Mouse (Mus musculus) left cerebral cortex, postnatal 10 days (tissue): ENCODE data around the gene Flii. TPM values are rescaled to one million over a fixed set of nuclear protein-coding genes. Genes with fewer than 3 reads are reported as not detected.

Experiments
- DNase-seq, 2 experiments: peaks; one replicate each; pipeline ENCODE4 v3.0.0; 2021 to 2022; ENCODE audit warnings: low spot score in 2 of 2, mixed read lengths in 1 of 2; ENCODE audit errors: extremely low spot score in 1 of 2
- intact Hi-C: fragments of 180-260 bp; cut with DNase I; formaldehyde crosslinking; loops from one replicate; pipeline ENCODE4 v1.15.1; 2025
- total RNA-seq, 2 experiments: library from RNA; stranded (reverse); gene quantifications; 2 replicates each; pipeline ENCODE4 v1.2.3; 2021

Flii gene
- 10 to 100 TPM; 48.5 to 59.6 TPM for total RNA-seq

DNA sequence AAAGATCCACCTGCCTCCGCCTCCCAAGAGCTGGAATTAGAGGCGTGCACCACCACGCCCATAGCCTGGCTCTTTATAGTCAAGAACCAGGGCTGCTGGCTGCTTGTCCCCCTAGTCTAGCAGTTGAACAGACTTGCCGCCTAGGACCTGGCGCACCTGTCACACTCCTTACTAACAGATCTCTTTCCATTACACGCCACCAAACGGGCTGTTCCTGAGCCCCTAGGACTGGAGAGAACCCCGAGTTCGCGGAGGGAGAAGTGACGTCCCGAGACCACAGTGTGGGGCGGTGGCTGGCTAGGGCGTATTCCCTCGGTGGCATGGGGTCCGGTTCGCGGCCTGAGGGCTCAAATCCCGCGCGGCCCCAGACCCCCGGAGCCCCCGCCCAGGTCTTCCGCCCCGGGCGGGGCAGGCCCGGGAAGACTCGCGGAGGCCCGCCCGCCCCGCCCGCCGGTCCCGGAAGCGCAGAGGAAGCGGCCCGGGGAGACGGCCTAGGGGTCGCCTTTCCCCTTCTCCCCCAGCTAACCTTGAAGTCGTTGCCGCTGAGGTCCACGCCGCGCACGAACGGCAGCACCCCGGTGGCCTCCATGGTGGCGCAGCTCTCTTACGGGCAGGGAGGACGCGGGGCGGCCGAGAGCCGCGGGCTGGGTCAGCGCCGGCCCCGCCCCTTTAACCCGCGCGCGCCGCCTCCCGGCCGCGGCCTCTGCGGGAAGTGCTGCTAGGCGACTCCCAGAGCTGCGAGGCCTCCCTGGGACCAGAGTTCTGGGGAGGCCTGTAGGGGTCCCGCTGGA, at the start of gene Flii:
Flii (minus strand) TSS at position 663 of the 791 bp plus-strand sequence.
- intact Hi-C loops: no loop called here
- peak; percentile 57 to 88 for DNase-seq

GRCm38 (mm10) chr11:60776107-60776828, 49.2 kb upstream of the Flii start:
- DNase-seq: peak in 1 of 2 experiments; percentile 11
- intact Hi-C loops: loop anchor here (5.0 kb wide), 1 partner anchor 101 kb away; the partner anchor contains the start of gene Tmem11

- no peak for DNase-seq
- intact Hi-C loops: loop anchor here (5.0 kb wide), 1 partner anchor 102 kb away; the partner anchor contains the start of gene Tmem11
Measured at GRCm38 (mm10) chr11:60775578-60775977, 48.5 kb upstream of the Flii start.

GRCm38 (mm10) chr11:60774841-60775240, 47.8 kb upstream of the Flii start:
- intact Hi-C loops: loop anchor here (5.0 kb wide), 1 partner anchor 102 kb away; the partner anchor contains the start of gene Tmem11

DNA sequence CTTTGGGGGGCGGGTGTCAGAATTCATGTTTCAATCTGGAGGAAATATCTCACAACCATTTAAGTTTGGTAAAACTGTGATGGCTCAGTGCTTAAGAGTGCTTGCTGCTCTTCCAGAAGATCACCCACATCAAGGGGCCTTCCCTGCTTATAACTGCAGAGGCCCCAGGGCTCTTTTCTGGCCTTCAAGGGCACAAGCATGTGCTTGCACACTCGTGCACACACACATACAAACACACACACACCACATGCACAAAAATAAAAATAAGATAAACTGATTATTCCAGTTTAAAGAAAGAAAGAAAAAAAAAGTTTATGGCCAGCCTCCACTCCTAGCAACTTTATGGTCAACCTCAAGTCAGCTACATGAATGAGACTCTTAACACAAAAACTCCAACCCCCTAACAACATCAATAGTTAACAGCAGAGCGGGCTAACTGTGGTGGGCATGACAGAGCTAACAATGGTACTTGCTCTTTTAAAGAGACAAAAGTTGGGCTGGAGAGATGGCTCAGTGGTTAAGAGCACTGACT, 47.2 kb upstream of the Flii start:
- no peak for DNase-seq
- intact Hi-C loops: no loop called here

More at GRCm38 (mm10) chr11:60774841-60775240, 47.8 kb upstream of the Flii start:
- no peak for DNase-seq

- intact Hi-C loops: no loop called here
- DNase-seq: no peak
Measured at GRCm38 (mm10) chr11:60772161-60772560, 45.1 kb upstream of the Flii start.

DNA sequence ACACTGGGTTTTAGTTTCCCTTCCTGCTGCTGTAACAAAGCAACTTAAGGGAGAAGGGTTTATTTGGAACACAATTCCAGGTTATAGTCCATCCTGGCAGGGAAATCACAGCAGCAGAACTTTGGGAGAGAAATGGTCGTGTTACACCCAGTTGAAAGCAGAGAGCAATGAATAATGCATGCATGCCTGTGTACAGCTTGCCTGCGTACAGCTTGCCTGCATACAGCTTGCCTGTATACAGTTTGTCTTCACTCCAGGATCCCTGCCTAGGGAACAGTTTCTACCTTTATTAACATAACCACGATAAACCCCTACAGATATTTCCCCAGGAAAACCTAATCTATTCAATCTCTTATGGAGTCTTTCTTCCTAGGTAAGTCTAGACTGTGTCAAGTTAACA, 43.7 kb upstream of the Flii start:
- intact Hi-C loops: no loop called here
- no peak for DNase-seq

- intact Hi-C loops: no loop called here
- DNase-seq: no peak
Measured at GRCm38 (mm10) chr11:60769322-60769721, 42.3 kb upstream of the Flii start.

GRCm38 (mm10) chr11:60766969-60767368, 39.9 kb upstream of the Flii start:
- intact Hi-C loops: no loop called here

DNA sequence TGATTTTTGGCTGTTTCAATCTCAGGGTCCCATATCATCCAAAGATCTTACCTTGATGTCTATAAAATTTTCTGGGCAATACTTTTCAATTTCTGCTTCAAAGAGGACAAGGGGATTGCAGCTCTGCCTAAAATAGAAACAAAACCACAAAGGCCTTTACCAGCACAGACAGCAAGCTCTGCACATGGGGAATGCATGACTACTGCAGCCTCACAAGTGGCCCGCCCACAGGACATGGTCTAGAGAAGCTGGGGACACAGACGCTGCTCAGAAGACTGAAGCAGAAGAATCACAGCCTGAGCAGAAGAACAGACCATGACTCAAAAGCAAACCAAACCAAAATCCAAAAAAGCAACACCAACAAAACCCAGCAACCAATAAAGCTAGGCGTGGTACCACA, 34.6 kb upstream of the Flii start:
- DNase-seq: no peak
- intact Hi-C loops: no loop called here

More at GRCm38 (mm10) chr11:60766969-60767368, 39.9 kb upstream of the Flii start:
- no peak for DNase-seq

GRCm38 (mm10) chr11:60755570-60755969, 28.5 kb upstream of the Flii start:
- intact Hi-C loops: no loop called here
- DNase-seq: peak in 1 of 2 experiments; percentile 24

DNA sequence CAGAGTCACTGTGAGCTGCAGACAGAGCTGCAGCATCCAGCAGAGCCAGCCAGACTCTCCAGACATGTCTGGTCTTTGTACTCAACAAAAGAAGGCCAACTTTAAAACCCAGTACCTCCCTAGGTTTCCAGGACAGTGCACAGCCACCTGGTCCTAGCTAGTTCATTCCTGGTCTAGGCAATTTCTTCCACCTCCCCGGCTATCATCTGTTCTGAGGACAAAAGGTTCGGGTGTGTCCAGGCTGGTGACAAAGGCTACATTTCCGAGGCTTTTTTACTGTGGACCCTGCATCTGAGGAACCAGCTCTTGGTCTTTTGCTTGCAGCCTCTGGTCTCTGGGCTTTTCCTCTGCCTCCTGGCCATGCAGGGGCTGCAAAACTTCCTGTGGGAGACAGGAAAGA, 13.3 kb upstream of the Flii start:
- intact Hi-C loops: no loop called here
- no peak for DNase-seq

GRCm38 (mm10) chr11:60737450-60737849, 10.4 kb upstream of the Flii start:
- DNase-seq: no peak
- intact Hi-C loops: no loop called here

DNA sequence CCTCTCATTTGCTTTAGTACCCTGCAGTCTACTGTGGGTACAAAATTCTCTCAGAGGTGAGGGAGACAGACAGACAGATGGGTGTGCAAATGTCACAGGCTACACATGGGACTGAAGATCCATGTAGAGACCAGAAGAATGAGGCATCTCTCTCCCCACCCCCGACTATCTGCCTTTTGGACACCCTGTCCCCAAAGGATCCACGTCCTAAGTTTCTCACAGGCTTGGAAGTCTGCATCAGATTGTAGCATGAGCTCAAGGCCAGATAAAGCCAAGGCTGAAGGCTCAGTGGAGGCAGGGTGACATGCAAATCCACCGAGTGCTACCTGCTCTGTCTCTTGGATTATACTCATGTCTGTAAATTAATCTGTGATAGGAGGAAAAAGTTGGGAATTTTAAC, 9.4 kb upstream of the Flii start:
- no peak for DNase-seq
- intact Hi-C loops: no loop called here

DNA sequence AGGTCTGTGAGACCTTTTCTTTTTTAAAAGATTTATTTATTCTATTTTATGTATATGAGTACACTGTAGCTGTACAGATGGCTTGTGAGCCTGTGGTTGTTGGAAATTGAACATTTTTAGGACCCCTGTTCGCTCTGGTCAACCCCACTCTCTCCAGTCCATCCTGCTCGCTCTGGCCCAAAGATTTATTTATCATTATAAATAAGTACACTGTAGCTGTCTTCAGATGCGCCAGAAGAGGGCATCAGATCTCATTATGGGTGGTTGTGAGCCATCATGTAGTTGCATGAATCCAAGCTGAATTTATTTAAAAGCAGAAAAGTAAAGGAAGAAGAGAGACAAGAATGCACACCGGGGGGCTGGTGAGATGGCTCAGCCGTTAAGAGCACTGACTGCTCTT, 8.1 kb upstream of the Flii start:
- DNase-seq: no peak
- intact Hi-C loops: no loop called here

DNA sequence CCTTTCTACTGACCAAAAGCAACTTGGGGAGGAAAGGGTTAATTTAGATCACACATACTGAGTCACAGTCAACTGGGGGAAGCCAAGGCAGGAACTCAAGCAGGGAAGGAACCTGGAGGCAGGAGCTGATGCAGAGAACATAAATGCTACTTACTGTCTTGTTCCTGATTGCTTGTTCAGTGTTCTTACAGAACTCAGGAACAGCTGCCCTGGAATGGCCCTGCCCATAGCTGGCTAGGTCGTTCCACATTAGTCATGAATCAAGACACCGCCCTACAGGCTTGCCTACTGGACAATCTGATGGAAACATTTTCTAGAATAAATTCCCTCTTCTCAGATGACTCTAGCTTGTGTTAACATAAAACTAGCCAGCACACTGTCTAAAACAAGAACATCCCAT, 7.1 kb upstream of the Flii start:
- intact Hi-C loops: no loop called here

DNA sequence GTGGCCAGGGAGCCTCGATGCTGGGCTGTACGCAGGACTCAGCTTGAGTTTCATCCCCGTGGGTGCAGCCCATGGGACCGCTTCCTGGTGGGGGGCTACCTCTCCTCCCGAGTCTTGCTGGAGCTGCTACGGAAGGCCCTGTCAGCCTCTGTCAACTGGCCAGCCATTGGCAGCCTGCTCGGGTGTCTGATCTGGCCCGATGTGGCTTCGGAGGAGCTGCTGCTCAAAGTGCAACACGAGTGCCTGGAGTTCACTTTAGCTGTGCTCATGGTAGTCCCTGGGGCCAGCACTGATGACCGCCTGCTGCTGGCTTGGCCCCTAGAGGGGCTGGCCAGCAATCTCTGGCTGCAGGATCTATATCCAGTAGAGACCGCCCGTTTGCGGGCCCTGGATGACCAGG, 4.2 kb upstream of the Flii start:
- intact Hi-C loops: no loop called here
- DNase-seq: no peak

More for the DNA sequence above, 7.1 kb upstream of the Flii start:
- no peak for DNase-seq

DNA sequence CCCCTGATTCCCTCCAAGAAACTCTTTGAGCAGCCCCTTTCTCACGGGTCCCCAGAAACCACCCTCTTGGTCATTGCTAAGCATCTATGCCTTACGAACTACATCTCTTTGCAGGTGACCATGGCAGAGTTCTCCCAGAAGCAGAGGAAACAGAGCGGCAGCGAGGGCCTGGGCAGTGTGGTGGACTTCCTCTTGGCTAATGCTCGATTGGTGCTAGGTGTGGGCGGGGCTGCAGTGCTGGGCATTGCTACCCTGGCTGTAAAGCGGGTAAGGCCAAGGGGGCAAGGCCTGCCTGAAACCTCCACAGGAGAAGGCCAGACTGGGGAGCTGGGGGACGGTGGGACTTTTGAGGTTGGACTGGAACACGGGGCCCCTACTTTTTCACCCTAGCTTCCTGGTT, 3.1 kb upstream of the Flii start:
- DNase-seq: no peak

DNA sequence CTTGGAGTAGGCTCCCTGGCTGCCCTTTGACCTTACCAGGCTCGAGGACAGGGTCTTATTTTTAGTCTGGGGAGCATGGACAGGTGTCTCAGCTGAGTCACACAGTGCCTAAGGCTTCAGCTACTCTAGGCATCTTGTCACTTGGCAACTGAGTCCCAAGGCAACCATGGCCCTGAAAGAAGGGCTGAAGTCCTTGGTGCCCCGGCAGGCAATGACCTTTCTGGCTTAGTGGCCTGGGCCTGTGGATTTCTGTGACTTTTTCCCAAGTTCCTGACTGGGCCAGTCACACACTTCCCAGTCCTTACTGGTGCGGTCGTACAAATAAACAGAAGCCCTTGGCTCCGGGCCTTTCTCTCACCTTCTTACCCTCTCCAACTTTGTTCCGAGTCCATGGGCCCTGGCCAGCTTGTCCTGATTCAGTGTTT, 2.2 kb upstream of the Flii start:
- intact Hi-C loops: no loop called here

More for the DNA sequence above, 3.1 kb upstream of the Flii start:
- intact Hi-C loops: no loop called here

More for the DNA sequence above, 2.2 kb upstream of the Flii start:
- no peak for DNase-seq
